Mouse (Mus musculus): ENCODE measurements around the gene Hmcn2.

DNA sequence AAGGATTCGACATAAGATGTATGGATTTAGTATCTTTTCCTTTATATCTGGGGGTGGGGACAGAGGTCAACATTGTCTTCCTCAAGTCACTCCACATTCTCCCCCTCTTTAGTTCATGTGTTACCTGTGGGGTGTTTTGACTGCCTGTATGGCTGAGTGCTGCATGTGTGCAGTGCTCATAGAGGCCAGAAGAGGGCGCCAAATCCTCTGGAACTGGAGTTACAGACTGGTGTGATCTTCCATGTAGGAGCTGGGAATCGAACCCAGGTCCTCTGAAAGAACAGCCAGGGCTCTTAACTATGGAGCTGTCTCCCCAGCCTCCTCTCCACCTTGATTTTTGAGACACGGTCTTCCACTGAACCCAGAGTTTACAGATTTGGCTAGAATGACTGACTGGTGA, 159.7 kb downstream of the Hmcn2 start:
- TF ChIP-seq CTCF (IDR thresholded peaks at IDR 0.05; ENCODE audit: extremely low read depth, insufficient read length, insufficient replicate concordance, low read depth, low read length) (peak; percentile 57; the same call in 1 of the 2 replicates), POLR2A (IDR thresholded peaks at IDR 0.05; ENCODE audit: low read depth, low read length) (no peak)
